In the genomic region with DNA sequence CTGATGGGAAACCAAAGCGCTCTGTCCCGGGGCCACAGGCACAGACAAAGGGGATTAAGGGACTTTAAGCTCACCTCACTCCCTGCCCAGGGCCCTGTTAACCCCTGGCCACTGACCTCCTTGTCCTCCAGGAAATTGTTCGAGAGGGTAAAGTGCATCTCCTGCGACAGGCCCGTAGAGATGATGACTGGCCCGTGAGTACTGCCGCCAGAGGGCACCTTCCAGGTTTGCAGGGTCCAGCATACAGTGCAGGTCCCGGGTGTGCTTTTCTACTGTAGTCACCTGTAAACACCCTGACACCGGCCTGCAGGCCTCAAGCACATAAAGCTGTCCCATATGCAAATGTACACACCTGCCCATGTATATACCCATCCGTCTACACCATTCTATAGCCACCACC, we compare ENCODE assay signal across 13 mouse cellular contexts. TPM values are rescaled to one million over a fixed set of nuclear protein-coding genes. Genes with fewer than 3 reads are reported as not detected.
DNase-seq lines count a peak whose midpoint lies in the region; ATAC-seq and TF ChIP-seq lines count a peak whose summit lies in the region.
"Had no signal": no experiment of that assay in that cellular context is flagged by ENCODE, and none has a peak within 500 bp of the region (broad histone marks: within the 10 kb centered on the region; RNA-seq: fewer than 3 reads in every experiment).

No protein-coding gene starts in this region.

- no peaks in the 10 kb centered on the region for H3K9me3 ChIP-seq in heart, embryonic 11.5 days (replicated peaks; ENCODE audit: control insufficient read depth, low read length)
- H3K9me3 ChIP-seq in midbrain, embryonic 11.5 days (ENCODE audit: control insufficient read depth, low read length), result no peaks in the 10 kb centered on the region
- H3K9me3 ChIP-seq in midbrain, embryonic 16.5 days (replicated peaks; ENCODE audit: control insufficient read depth, low read length, poor library complexity, severe bottlenecking), result no peaks in the 10 kb centered on the region
- no peaks in the 10 kb centered on the region for H3K9me3 ChIP-seq in intestine, postnatal 0 days (ENCODE audit: control insufficient read depth)
- H3K9me3 ChIP-seq: forebrain, embryonic 10.5 days; midbrain, embryonic 12.5 days had no signal

- intact Hi-C loops in heart, postnatal 25 days (cut with DNase I), result loop anchor here (5.0 to 10.0 kb wide), 4 partner anchors 97 to 286 kb away; a partner anchor contains a TSS

- ATAC-seq in heart, embryonic 11.5 days (replicated peaks; ENCODE audit: insufficient number of reproducible peaks, low FRiP score, low TSS enrichment), result no peak
- ATAC-seq in midbrain, embryonic 11.5 days (ENCODE audit: low FRiP score), result no peak
- ATAC-seq in midbrain, embryonic 16.5 days, result no peak
- peak; percentile 49 for ATAC-seq in intestine, postnatal 0 days

- no peaks in the 10 kb centered on the region for H3K27me3 ChIP-seq in heart, embryonic 11.5 days (ENCODE audit: control insufficient read depth, insufficient read depth, low read length)
- H3K27me3 ChIP-seq in midbrain, embryonic 11.5 days (ENCODE audit: control insufficient read depth, insufficient read depth, low read length), result no peaks in the 10 kb centered on the region
- H3K27me3 ChIP-seq in midbrain, embryonic 16.5 days (ENCODE audit: control insufficient read depth, insufficient read depth, low read depth, low read length), result no peaks in the 10 kb centered on the region
- H3K27me3 ChIP-seq in intestine, postnatal 0 days (replicated peaks; ENCODE audit: control insufficient read depth, insufficient read depth, low read length), result no peaks in the 10 kb centered on the region
- H3K27me3 ChIP-seq in small intestine, adult 2 months (ENCODE audit: control insufficient read depth, insufficient read depth, low read length), result no peaks in the 10 kb centered on the region
- H3K27me3 ChIP-seq: midbrain, embryonic 12.5 days had no signal

- no peak overlapping the region for H3K9ac ChIP-seq in heart, embryonic 11.5 days (ENCODE audit: low read depth, low read length)
- no peak overlapping the region for H3K9ac ChIP-seq in midbrain, embryonic 11.5 days (ENCODE audit: low read length)
- no peak overlapping the region for H3K9ac ChIP-seq in midbrain, embryonic 16.5 days (ENCODE audit: low read depth, low read length)
- no peak overlapping the region for H3K9ac ChIP-seq in intestine, postnatal 0 days (ENCODE audit: low read depth, low read length)
- H3K9ac ChIP-seq: midbrain, embryonic 12.5 days had no signal

- H3K4me1 ChIP-seq in heart, embryonic 11.5 days (ENCODE audit: control insufficient read depth, insufficient read depth, low read length), result 0 out of 2 replicates have a peak, but pooled peaks cover 4% of the 10 kb centered on the region
- H3K4me1 ChIP-seq in midbrain, embryonic 11.5 days (ENCODE audit: control insufficient read depth, insufficient read depth, low read length), result no peaks in the 10 kb centered on the region
- no peaks in the 10 kb centered on the region for H3K4me1 ChIP-seq in midbrain, embryonic 16.5 days (ENCODE audit: control insufficient read depth, insufficient read depth, low read length)
- no peaks in the 10 kb centered on the region for H3K4me1 ChIP-seq in intestine, postnatal 0 days (replicated peaks; ENCODE audit: control insufficient read depth, insufficient read depth, low read length)
- no peaks in the 10 kb centered on the region for H3K4me1 ChIP-seq in small intestine, adult 2 months (ENCODE audit: control insufficient read depth, insufficient read depth, insufficient read length, low read length)
- H3K4me1 ChIP-seq: forebrain, embryonic 10.5 days; midbrain, embryonic 12.5 days had no signal

- no peak overlapping the region for H3K4me2 ChIP-seq in heart, embryonic 11.5 days
- no peak overlapping the region for H3K4me2 ChIP-seq in midbrain, embryonic 11.5 days
- no peak overlapping the region for H3K4me2 ChIP-seq in midbrain, embryonic 16.5 days (ENCODE audit: low read length)
- no peak overlapping the region for H3K4me2 ChIP-seq in intestine, postnatal 0 days (replicated peaks; ENCODE audit: low read depth)
- H3K4me2 ChIP-seq: midbrain, embryonic 12.5 days had no signal

- H3K4me3 ChIP-seq in heart, embryonic 11.5 days (ENCODE audit: low read depth, low read length), result no peak overlapping the region
- no peak overlapping the region for H3K4me3 ChIP-seq in midbrain, embryonic 11.5 days (ENCODE audit: low read depth, low read length)
- no peak overlapping the region for H3K4me3 ChIP-seq in midbrain, embryonic 16.5 days (ENCODE audit: low read depth, low read length)
- H3K4me3 ChIP-seq in intestine, postnatal 0 days (ENCODE audit: low read depth, low read length), result no peak overlapping the region
- H3K4me3 ChIP-seq in small intestine, adult 2 months (ENCODE audit: low read depth, low read length), result no peak overlapping the region
- H3K4me3 ChIP-seq: forebrain, embryonic 10.5 days; midbrain, embryonic 12.5 days had no signal

- WGBS in heart, embryonic 11.5 days (ENCODE audit: insufficient replicate concordance), result 43% methylated on average over 10 of the region's 10 CpGs
- WGBS in midbrain, embryonic 11.5 days, result 52% methylated on average over 10 of the region's 10 CpGs
- WGBS in midbrain, embryonic 16.5 days, result 42% methylated on average over 10 of the region's 10 CpGs
- WGBS in intestine, postnatal 0 days, result 44% methylated on average over 10 of the region's 10 CpGs
- 39% methylated on average over 10 of the region's 10 CpGs for WGBS in small intestine, adult 2 months

- no peak for TF ChIP-seq POLR2A in small intestine, adult 2 months (IDR thresholded peaks at IDR 0.05; ENCODE audit: low read depth, low read length)

- peak; percentile 66 for TF ChIP-seq CTCF in intestine, postnatal 0 days (IDR thresholded peaks at IDR 0.05; ENCODE audit: low read depth)
- peak; percentile 30; the same call in 1 of the 2 replicates for TF ChIP-seq CTCF in small intestine, adult 2 months (IDR thresholded peaks at IDR 0.05; ENCODE audit: extremely low read depth, insufficient read length, insufficient replicate concordance, low read depth, low read length)

- no peaks in the 10 kb centered on the region for H3K36me3 ChIP-seq in heart, embryonic 11.5 days (ENCODE audit: control insufficient read depth, insufficient read depth, low read length)
- no peaks in the 10 kb centered on the region for H3K36me3 ChIP-seq in midbrain, embryonic 11.5 days (ENCODE audit: control insufficient read depth, insufficient read depth, low read length)
- no peaks in the 10 kb centered on the region for H3K36me3 ChIP-seq in midbrain, embryonic 16.5 days (ENCODE audit: control insufficient read depth, insufficient read depth, low read length)
- no peaks in the 10 kb centered on the region for H3K36me3 ChIP-seq in intestine, postnatal 0 days (ENCODE audit: control insufficient read depth, insufficient read depth)
- no peaks in the 10 kb centered on the region for H3K36me3 ChIP-seq in small intestine, adult 2 months (ENCODE audit: control insufficient read depth, insufficient read depth, low read length)
- H3K36me3 ChIP-seq: forebrain, embryonic 10.5 days; midbrain, embryonic 12.5 days had no signal

- DNase-seq in heart, adult 11 months, result peak; percentile 93
- DNase-seq in midbrain, embryonic 11.5 days (ENCODE audit: low spot score, missing footprints), result peak; percentile 73
- no peak for DNase-seq in heart, postnatal 25 days (ENCODE audit: low spot score)
- DNase-seq in right cerebral cortex, adult 18-20 months, result no peak
- DNase-seq: heart, adult 18-20 months had no signal

- no peak overlapping the region for H3K27ac ChIP-seq in heart, embryonic 11.5 days (ENCODE audit: low read depth, low read length)
- H3K27ac ChIP-seq in midbrain, embryonic 11.5 days (ENCODE audit: low read depth, low read length), result no peak overlapping the region
- no peak overlapping the region for H3K27ac ChIP-seq in midbrain, embryonic 16.5 days (ENCODE audit: low read length)
- no peak overlapping the region for H3K27ac ChIP-seq in intestine, postnatal 0 days (ENCODE audit: low read depth, low read length)
- no peak overlapping the region for H3K27ac ChIP-seq in small intestine, adult 2 months (ENCODE audit: insufficient read depth, low read depth, low read length)
- H3K27ac ChIP-seq: forebrain, embryonic 10.5 days; midbrain, embryonic 12.5 days had no signal

RNA-seq across cellular contexts. Expression of a gene that starts 18.7 kb away (rescaled TPM):
- 27.4 and 28.8 TPM in 2 replicates for polyA plus RNA-seq in heart, embryonic 11.5 days (2014; fragmentation: Nextera tagmentation; extraction: Ambion mirVana)
- polyA plus RNA-seq in midbrain, embryonic 11.5 days (2014; fragmentation: Nextera tagmentation; extraction: Ambion mirVana), result 22.1 and 22.2 TPM in 2 replicates
- 54.9 and 63.3 TPM in 2 replicates for polyA plus RNA-seq in midbrain, embryonic 16.5 days (2015; fragmentation: Nextera tagmentation; extraction: Ambion mirVana)
- polyA plus RNA-seq in intestine, postnatal 0 days (2015; fragmentation: Nextera tagmentation; extraction: Ambion mirVana), result 22.9 and 24.9 TPM in 2 replicates
- 21.0 and 37.1 TPM in 2 replicates for polyA plus RNA-seq in small intestine, adult 2 months (2012; rRNA removed)
- 10 to 100 TPM; 20.2 to 20.9 TPM for total RNA-seq in heart, postnatal 25 days (2021)

RNA-seq across cellular contexts. Expression of a gene that starts 24.7 kb away (rescaled TPM):
- 96.8 and 112 TPM in 2 replicates for polyA plus RNA-seq in heart, embryonic 11.5 days (2014; fragmentation: Nextera tagmentation; extraction: Ambion mirVana)
- 63.8 and 66.9 TPM in 2 replicates for polyA plus RNA-seq in midbrain, embryonic 11.5 days (2014; fragmentation: Nextera tagmentation; extraction: Ambion mirVana)
- 118 and 126 TPM in 2 replicates for polyA plus RNA-seq in midbrain, embryonic 16.5 days (2015; fragmentation: Nextera tagmentation; extraction: Ambion mirVana)
- polyA plus RNA-seq in intestine, postnatal 0 days (2015; fragmentation: Nextera tagmentation; extraction: Ambion mirVana), result 57.8 and 62.8 TPM in 2 replicates
- polyA plus RNA-seq in small intestine, adult 2 months (2012; rRNA removed), result 81.9 and 164 TPM in 2 replicates
- total RNA-seq in heart, postnatal 25 days (2021), result 100 to 1,000 TPM; 147 to 148 TPM

RNA-seq across cellular contexts. Expression of a gene that starts 26.2 kb away (rescaled TPM):
- 0.25 and 0.79 TPM in 2 replicates for polyA plus RNA-seq in heart, embryonic 11.5 days (2014; fragmentation: Nextera tagmentation; extraction: Ambion mirVana)
- 0.29 TPM in 1 of 2 replicates, not detected in the other for polyA plus RNA-seq in midbrain, embryonic 11.5 days (2014; fragmentation: Nextera tagmentation; extraction: Ambion mirVana)
- polyA plus RNA-seq in midbrain, embryonic 16.5 days (2015; fragmentation: Nextera tagmentation; extraction: Ambion mirVana), result 0.26 and 0.36 TPM in 2 replicates
- polyA plus RNA-seq in intestine, postnatal 0 days (2015; fragmentation: Nextera tagmentation; extraction: Ambion mirVana), result not detected in 2 replicates
- polyA plus RNA-seq in small intestine, adult 2 months (2012; rRNA removed), result not detected in 2 replicates
- total RNA-seq in heart, postnatal 25 days (2021), result not detected
- total RNA-seq: common myeloid progenitor, adult 5-6 weeks; left cerebral cortex, postnatal 25 days had no signal

Comparison
In these comparisons a context has a peak if more than half of its experiments do, and no peak if none do; other contexts are left out.
1. DNase-seq: peak in heart, adult 11 months (single experiment) and midbrain, embryonic 11.5 days (single experiment); none in heart, postnatal 25 days (single experiment) and right cerebral cortex, adult 18-20 months (single experiment).